Mouse (Mus musculus) gastrocnemius, postnatal 10 days (tissue): ENCODE results near the gene Spata9. TPM values are rescaled to one million over a fixed set of nuclear protein-coding genes. Genes with fewer than 3 reads are reported as not detected.
A peak's percentile ranks its signal among the peaks of the same experiment; 100 is the strongest.

Source experiments
- DNase-seq: peaks from one replicate; pipeline ENCODE4 v3.0.0; 2021; ENCODE audit warnings: mixed read lengths
- total RNA-seq, 2 experiments: library from RNA; stranded (reverse); gene quantifications; 2 replicates each; pipeline ENCODE4 v1.2.3; 2021

Gene Spata9
- total RNA-seq, 2 experiments from 2014 or later: not detected

GRCm38 (mm10) chr13:75992169-75993028 lies 25.4 kb downstream of the Spata9 start:
- no peak for DNase-seq

GRCm38 (mm10) chr13:76003272-76003671 lies 36.3 kb downstream of the Spata9 start:
- DNase-seq: no peak

DNA sequence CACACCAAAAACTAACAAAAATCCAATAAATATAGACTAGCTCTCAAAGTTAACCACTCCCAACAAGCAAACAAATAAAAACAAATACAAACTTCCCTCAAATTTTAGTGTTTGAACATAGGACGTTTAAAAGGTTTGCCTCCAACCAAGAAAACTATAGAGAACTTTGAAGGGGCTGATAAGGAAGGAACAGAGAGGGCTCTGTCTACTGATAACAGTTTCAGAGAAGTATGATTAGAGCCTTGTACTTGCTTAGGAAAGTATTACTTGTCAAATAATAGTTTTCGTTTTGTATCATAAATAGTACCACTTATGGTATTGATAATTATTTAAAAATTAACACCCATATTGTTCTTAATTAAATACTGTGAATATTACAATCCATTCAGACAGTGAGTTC lies 47.6 kb downstream of the Spata9 start:
- DNase-seq: no peak

GRCm38 (mm10) chr13:76017465-76017864 lies 50.5 kb downstream of the Spata9 start:
- no peak for DNase-seq

GRCm38 (mm10) chr13:76017974-76018843 lies 51.3 kb downstream of the Spata9 start, which contains the start of gene Rfesd:
Gene Rfesd (minus strand): TSS chr13:76018719.
- peak; percentile 96 for DNase-seq

- DNase-seq: no peak
Observed at GRCm38 (mm10) chr13:76018844-76019400, 52.0 kb downstream of the Spata9 start.

GRCm38 (mm10) chr13:76021782-76022181 lies 54.8 kb downstream of the Spata9 start:
- DNase-seq: no peak

DNA sequence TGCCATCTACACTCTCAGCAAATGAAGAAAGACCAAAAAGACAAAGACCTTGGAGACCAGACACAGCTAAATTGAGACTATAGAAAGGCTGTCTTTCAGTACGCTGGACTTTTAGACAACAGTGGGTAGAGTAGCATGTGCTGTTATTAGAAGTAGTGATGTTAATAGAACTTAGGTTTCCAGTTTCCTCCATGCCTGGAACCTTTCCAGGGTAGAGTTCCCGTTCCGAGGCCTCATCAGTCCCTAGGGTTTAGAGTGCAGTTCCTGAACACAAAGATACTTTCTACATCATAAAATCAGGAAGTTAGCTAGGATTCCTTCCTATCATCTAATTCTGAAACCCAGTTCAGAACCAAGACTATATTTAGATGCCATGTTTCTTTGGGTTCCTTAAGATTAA lies 57.6 kb downstream of the Spata9 start:
- DNase-seq: no peak

DNA sequence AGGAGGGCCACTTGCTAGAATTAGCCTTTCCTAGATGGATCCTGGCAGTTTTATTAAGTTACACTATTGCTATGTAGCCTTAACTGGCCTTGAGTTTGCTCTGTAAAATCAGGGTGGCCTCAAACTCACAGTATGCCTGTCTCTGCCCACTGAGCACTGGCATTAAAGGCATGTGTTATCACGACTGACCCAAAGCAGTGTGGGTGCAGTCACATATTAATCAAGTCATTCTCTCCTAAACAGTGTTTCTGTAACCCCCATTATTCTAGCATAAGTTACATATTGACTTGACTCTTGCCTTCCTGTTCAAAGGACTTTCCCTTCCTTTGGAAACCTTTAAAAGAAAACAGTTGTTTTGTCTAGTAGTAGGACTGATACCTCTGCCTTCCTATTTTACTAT lies 75.5 kb downstream of the Spata9 start:
- no peak for DNase-seq

DNA sequence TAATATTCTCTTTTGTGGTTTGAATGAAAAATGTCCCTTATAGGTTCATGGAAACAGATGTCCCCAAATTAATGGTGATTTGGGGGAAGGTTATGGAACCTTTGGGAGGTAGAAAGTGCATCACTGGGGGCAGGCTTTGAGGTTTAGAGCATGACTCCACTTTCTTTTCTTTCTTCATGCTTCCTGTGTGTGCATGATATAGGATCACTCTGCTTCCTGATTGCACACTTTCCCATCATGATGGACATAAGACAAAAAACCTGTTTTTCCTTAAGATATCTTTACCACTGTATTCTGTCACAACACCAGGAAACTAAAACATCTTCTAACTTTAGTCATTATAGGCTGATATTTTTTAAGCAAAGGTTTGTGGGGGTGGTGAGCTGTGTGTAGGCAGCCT lies 78.0 kb downstream of the Spata9 start:
- DNase-seq: no peak

Other genes starting within 250 kb of the Spata9 start
- gene Glrx, start 127.3 kb upstream of the Spata9 start, total RNA-seq: 10 to 100 TPM; 35.2 to 36.7 TPM
- gene Rhobtb3, start 23.2 kb upstream of the Spata9 start, total RNA-seq: 10 to 100 TPM; 23.1 to 26.0 TPM
- 10 to 100 TPM; 11.8 to 14.8 TPM for gene Rfesd, start 51.6 kb downstream of the Spata9 start, total RNA-seq
- not detected for gene Gpr150, start 89.8 kb downstream of the Spata9 start, total RNA-seq
- gene Arsk, start 131.5 kb downstream of the Spata9 start, total RNA-seq: 1 to 10 TPM; 5.1 to 7.1 TPM
- 10 to 100 TPM; 11.4 to 16.5 TPM for gene Ttc37, start 131.6 kb downstream of the Spata9 start, total RNA-seq